Comparison of ENCODE assay signal across 10 mouse cellular contexts in the genomic region with DNA sequence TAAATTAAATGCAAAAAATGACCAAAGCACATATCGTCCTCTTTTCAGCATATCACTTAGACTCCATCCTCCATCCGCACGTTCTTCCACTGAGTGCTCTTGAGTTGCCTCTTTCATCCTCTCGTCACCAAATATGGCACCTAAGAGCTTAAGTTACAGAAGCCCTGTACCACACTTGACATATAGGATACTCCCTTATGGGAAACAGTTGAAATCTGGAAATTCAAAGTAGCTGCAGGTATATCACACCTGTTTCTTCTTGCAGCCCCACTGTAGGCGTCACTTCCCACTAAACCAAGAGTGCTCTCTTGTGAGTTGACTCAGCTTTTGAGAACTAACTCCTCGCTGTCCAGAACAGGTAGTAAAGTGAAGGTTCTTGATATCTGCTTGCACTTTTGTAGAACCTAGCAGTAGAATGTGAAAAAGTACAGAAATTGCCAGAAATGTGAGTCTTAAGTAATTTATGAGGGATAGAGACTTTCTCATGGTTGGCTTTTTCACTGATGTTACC. TPM values are rescaled to one million over a fixed set of nuclear protein-coding genes. Genes with fewer than 3 reads are reported as not detected.
DNase-seq lines count a peak whose midpoint lies in the region; ATAC-seq and TF ChIP-seq lines count a peak whose summit lies in the region.
"Had no signal": no experiment of that assay in that cellular context is flagged by ENCODE, and none has a peak within 500 bp of the region (broad histone marks: within the 10 kb centered on the region; RNA-seq: fewer than 3 reads in every experiment).

No protein-coding gene starts in this region.

- H3K4me2 ChIP-seq in heart, embryonic 16.5 days (ENCODE audit: low read depth, low read length): peak overlapping the region; percentile 93
- peak overlapping the region; percentile 1; the same call in 1 of the 2 replicates for H3K4me2 ChIP-seq in hindbrain, embryonic 16.5 days (ENCODE audit: low read length)
- peak overlapping the region; percentile 73 for H3K4me2 ChIP-seq in midbrain, embryonic 13.5 days (replicated peaks)

- H3K4me3 ChIP-seq in heart, embryonic 16.5 days (ENCODE audit: low read length): peak overlapping the region; percentile 93; the same call in 1 of the 2 replicates
- H3K4me3 ChIP-seq in bone marrow macrophage, adult 2 months (ENCODE audit: insufficient read depth, low read length): peak overlapping the region; percentile 26; the same call in 1 of the 2 replicates
- H3K4me3 ChIP-seq in hindbrain, embryonic 16.5 days (ENCODE audit: low read length): no peak overlapping the region
- H3K4me3 ChIP-seq in midbrain, embryonic 13.5 days (replicated peaks): peak overlapping the region; percentile 95

- TF ChIP-seq POLR2A in bone marrow macrophage, adult 2 months (IDR thresholded peaks at IDR 0.05; ENCODE audit: borderline replicate concordance, low read depth, low read length): no peak

- H3K9ac ChIP-seq in heart, embryonic 16.5 days (ENCODE audit: low read length): no peak overlapping the region
- no peak overlapping the region for H3K9ac ChIP-seq in hindbrain, embryonic 16.5 days (ENCODE audit: low read depth, low read length)
- 0 out of 2 replicates have a peak overlapping the region, but pooled peaks have one; percentile 59 for H3K9ac ChIP-seq in midbrain, embryonic 13.5 days (replicated peaks)

- H3K27ac ChIP-seq in heart, embryonic 16.5 days (ENCODE audit: low read length): no peak overlapping the region
- no peak overlapping the region for H3K27ac ChIP-seq in bone marrow macrophage, adult 2 months (ENCODE audit: insufficient read depth, low read depth, low read length)
- H3K27ac ChIP-seq in hindbrain, embryonic 16.5 days (ENCODE audit: low read depth, low read length): no peak overlapping the region
- H3K27ac ChIP-seq in midbrain, embryonic 13.5 days: no peak overlapping the region

- no peaks in the 10 kb centered on the region for H3K27me3 ChIP-seq in heart, embryonic 16.5 days (ENCODE audit: control insufficient read depth, insufficient read depth, low read length)
- no peaks in the 10 kb centered on the region for H3K27me3 ChIP-seq in hindbrain, embryonic 16.5 days (replicated peaks; ENCODE audit: control insufficient read depth, insufficient read depth, low read length)
- no peaks in the 10 kb centered on the region for H3K27me3 ChIP-seq in midbrain, embryonic 13.5 days

- WGBS in heart, embryonic 16.5 days: 60% methylated on average over 6 of the region's 6 CpGs
- WGBS in hindbrain, embryonic 16.5 days: 84% methylated on average over 6 of the region's 6 CpGs
- WGBS in midbrain, embryonic 13.5 days: 87% methylated on average over 6 of the region's 6 CpGs

- peaks cover 24% of the 10 kb centered on the region for H3K4me1 ChIP-seq in heart, embryonic 16.5 days (ENCODE audit: control insufficient read depth, insufficient read depth, low read length)
- peaks cover 24% of the 10 kb centered on the region for H3K4me1 ChIP-seq in bone marrow macrophage, adult 2 months (ENCODE audit: control insufficient read depth, insufficient read depth, low read length)
- H3K4me1 ChIP-seq in hindbrain, embryonic 16.5 days (ENCODE audit: control insufficient read depth, insufficient read depth, low read depth, low read length): peaks cover 13% of the 10 kb centered on the region
- H3K4me1 ChIP-seq in midbrain, embryonic 13.5 days (replicated peaks): peaks cover 33% of the 10 kb centered on the region

- no peaks in the 10 kb centered on the region for H3K9me3 ChIP-seq in heart, embryonic 16.5 days (replicated peaks; ENCODE audit: control insufficient read depth, low read length)
- no peaks in the 10 kb centered on the region for H3K9me3 ChIP-seq in hindbrain, embryonic 16.5 days (ENCODE audit: control insufficient read depth, low read length)
- H3K9me3 ChIP-seq in midbrain, embryonic 13.5 days: no peaks in the 10 kb centered on the region

- TF ChIP-seq CTCF in bone marrow macrophage, adult 2 months (IDR thresholded peaks at IDR 0.05; ENCODE audit: low read depth, low read length): no peak

- no peak for ATAC-seq in heart, embryonic 16.5 days (replicated peaks; ENCODE audit: extremely low read depth, insufficient read depth, low FRiP score)
- no peak for ATAC-seq in hindbrain, embryonic 16.5 days
- no peak for ATAC-seq in midbrain, embryonic 13.5 days

- no peak for DNase-seq in heart, adult 9 months (ENCODE audit: low spot score in 2 of 2)
- no peak for DNase-seq in adrenal gland, adult (ENCODE audit: inconsistent age in 2 of 2, low spot score in 1 of 2)
- DNase-seq in adrenal gland, postnatal 4 days (ENCODE audit: low spot score in 2 of 2): no peak
- DNase-seq in right cerebral cortex, postnatal 4 days: no peak
- DNase-seq: cerebellum, postnatal 10 days had no signal

- H3K36me3 ChIP-seq in heart, embryonic 16.5 days (ENCODE audit: control insufficient read depth, insufficient read depth): no peaks in the 10 kb centered on the region; the same call in 1 of the 2 replicates
- H3K36me3 ChIP-seq in hindbrain, embryonic 16.5 days (ENCODE audit: control insufficient read depth, insufficient read depth, low read length): no peaks in the 10 kb centered on the region
- H3K36me3 ChIP-seq in midbrain, embryonic 13.5 days: peaks cover 8% of the 10 kb centered on the region

RNA-seq across cellular contexts. Expression of a gene that starts 2.0 kb away (rescaled TPM):
- 28.3 and 30.0 TPM in 2 replicates for polyA plus RNA-seq in heart, embryonic 16.5 days (2015; fragmentation: Nextera tagmentation; extraction: Ambion mirVana)
- polyA plus RNA-seq in bone marrow macrophage, adult 2 months (2012; ENCODE audit: insufficient read depth, insufficient read length, missing spikeins): 28.4 and 30.8 TPM in 2 replicates
- polyA plus RNA-seq in hindbrain, embryonic 16.5 days (2015; fragmentation: Nextera tagmentation; extraction: Ambion mirVana): 35.3 and 38.0 TPM in 2 replicates
- polyA plus RNA-seq in midbrain, embryonic 13.5 days (2015; fragmentation: Nextera tagmentation; extraction: Ambion mirVana): 56.6 and 58.5 TPM in 2 replicates
- 10 to 100 TPM; 47.3 to 48.7 TPM for total RNA-seq in adrenal gland, postnatal 4 days (2021)

RNA-seq across cellular contexts. Expression of a gene that starts 18.2 kb away (rescaled TPM):
- polyA plus RNA-seq in heart, embryonic 16.5 days (2015; fragmentation: Nextera tagmentation; extraction: Ambion mirVana): 6.4 and 8.0 TPM in 2 replicates
- 0.15 TPM in 1 of 2 replicates, not detected in the other for polyA plus RNA-seq in bone marrow macrophage, adult 2 months (2012; ENCODE audit: insufficient read depth, insufficient read length, missing spikeins)
- 0.27 and 0.65 TPM in 2 replicates for polyA plus RNA-seq in hindbrain, embryonic 16.5 days (2015; fragmentation: Nextera tagmentation; extraction: Ambion mirVana)
- polyA plus RNA-seq in midbrain, embryonic 13.5 days (2015; fragmentation: Nextera tagmentation; extraction: Ambion mirVana): 0.17 TPM in 1 of 2 replicates, not detected in the other
- total RNA-seq in adrenal gland, postnatal 4 days (2021): 10 to 100 TPM; 15.6 to 16.7 TPM

RNA-seq across cellular contexts. Expression of a gene that starts 38.9 kb away (rescaled TPM):
- polyA plus RNA-seq in heart, embryonic 16.5 days (2015; fragmentation: Nextera tagmentation; extraction: Ambion mirVana): 57.4 and 61.4 TPM in 2 replicates
- polyA plus RNA-seq in bone marrow macrophage, adult 2 months (2012; ENCODE audit: insufficient read depth, insufficient read length, missing spikeins): 76.3 and 89.8 TPM in 2 replicates
- 34.5 and 38.2 TPM in 2 replicates for polyA plus RNA-seq in hindbrain, embryonic 16.5 days (2015; fragmentation: Nextera tagmentation; extraction: Ambion mirVana)
- 29.3 and 32.1 TPM in 2 replicates for polyA plus RNA-seq in midbrain, embryonic 13.5 days (2015; fragmentation: Nextera tagmentation; extraction: Ambion mirVana)
- 100 to 1,000 TPM; 104 to 109 TPM for total RNA-seq in adrenal gland, postnatal 4 days (2021)

RNA-seq across cellular contexts. Expression of a gene that starts 51.0 kb away (rescaled TPM):
- not detected in 2 replicates for polyA plus RNA-seq in heart, embryonic 16.5 days (2015; fragmentation: Nextera tagmentation; extraction: Ambion mirVana)
- polyA plus RNA-seq in bone marrow macrophage, adult 2 months (2012; ENCODE audit: insufficient read depth, insufficient read length, missing spikeins): not detected in 2 replicates
- polyA plus RNA-seq in hindbrain, embryonic 16.5 days (2015; fragmentation: Nextera tagmentation; extraction: Ambion mirVana): not detected in 2 replicates
- polyA plus RNA-seq in midbrain, embryonic 13.5 days (2015; fragmentation: Nextera tagmentation; extraction: Ambion mirVana): not detected in 2 replicates
- not detected for total RNA-seq in adrenal gland, postnatal 4 days (2021)
- total RNA-seq: neutrophil, adult 5-6 weeks had no signal

Comparison
In these comparisons a context has a peak if more than half of its experiments do, and no peak if none do; other contexts are left out.
1. H3K4me2 ChIP-seq: peak in every context shown above with its lines; median percentile 93 in heart, embryonic 16.5 days; 73 in midbrain, embryonic 13.5 days; 1 in hindbrain, embryonic 16.5 days.